Mouse (Mus musculus) testis, adult 2 months (tissue): ENCODE data around the gene Ccdc22. TPM values are rescaled to one million over a fixed set of nuclear protein-coding genes. Genes with fewer than 3 reads are reported as not detected.

ENCODE experiments used
- H3K27ac ChIP-seq: fragments of 200-500 bp; 2 replicates; pipeline ENCODE4 v1.5.1; 2012; ENCODE audit warnings: low read depth, low read length; ENCODE audit not compliant: control insufficient read depth, insufficient read depth
- H3K27me3 ChIP-seq: fragments of 200-500 bp; 2 replicates; pipeline ENCODE4 v1.6.1; 2012; ENCODE audit warnings: mild to moderate bottlenecking, low read length, moderate library complexity; ENCODE audit not compliant: control insufficient read depth, insufficient read depth
- H3K36me3 ChIP-seq: fragments of 200-500 bp; 2 replicates; pipeline ENCODE4 v1.6.1; 2012; ENCODE audit warnings: mild to moderate bottlenecking, low read length; ENCODE audit not compliant: control insufficient read depth, insufficient read depth
- H3K4me1 ChIP-seq: fragments of 200-500 bp; 2 replicates; pipeline ENCODE4 v1.6.1; 2012; ENCODE audit warnings: low read length; ENCODE audit not compliant: control insufficient read depth, insufficient read depth
- H3K4me3 ChIP-seq: fragments of 200-500 bp; 2 replicates; pipeline ENCODE4 v1.5.1; 2012; ENCODE audit warnings: low read depth, mild to moderate bottlenecking, low read length, moderate library complexity, mixed read lengths; ENCODE audit not compliant: control insufficient read depth
- CTCF ChIP-seq: fragments of 200-500 bp; IDR thresholded peaks from 2 replicates; pipeline ENCODE4 v1.5.1; 2012; ENCODE audit warnings: low read depth, mild to moderate bottlenecking, inconsistent platforms, low read length, moderate library complexity; ENCODE audit not compliant: control insufficient read depth, insufficient read depth, insufficient replicate concordance
- POLR2A ChIP-seq: fragments of 200-500 bp; IDR thresholded peaks from 2 replicates; pipeline ENCODE4 v1.6.1; 2012; ENCODE audit warnings: low read depth, mild to moderate bottlenecking, inconsistent platforms, low read length, moderate library complexity; ENCODE audit not compliant: control insufficient read depth
- polyA plus RNA-seq: library from polyadenylated mRNA; depleted of rRNA; stranded (reverse); fragments of >200 nt; gene quantifications from 2 replicates; pipeline ENCODE4 v1.2.3, GENCODE M21; 2012; rRNA removed

Gene Ccdc22
- polyA plus RNA-seq, 1 experiment: 1.4 TPM

GRCm38 (mm10) chrX:7572466-7572865 lies 32.9 kb downstream of the Ccdc22 start:
- Histone ChIP-seq H3K4me1 (peaks cover 4% of the 10 kb centered on the region), H3K27me3 (no peaks in the 10 kb centered on the region), H3K27ac (peak overlapping the region; percentile 44; the same call in 1 of the 2 replicates), H3K4me3 (peak overlapping the region; percentile 82), H3K36me3 (no peaks in the 10 kb centered on the region)
- TF ChIP-seq CTCF (no peak), POLR2A (no peak)

DNA sequence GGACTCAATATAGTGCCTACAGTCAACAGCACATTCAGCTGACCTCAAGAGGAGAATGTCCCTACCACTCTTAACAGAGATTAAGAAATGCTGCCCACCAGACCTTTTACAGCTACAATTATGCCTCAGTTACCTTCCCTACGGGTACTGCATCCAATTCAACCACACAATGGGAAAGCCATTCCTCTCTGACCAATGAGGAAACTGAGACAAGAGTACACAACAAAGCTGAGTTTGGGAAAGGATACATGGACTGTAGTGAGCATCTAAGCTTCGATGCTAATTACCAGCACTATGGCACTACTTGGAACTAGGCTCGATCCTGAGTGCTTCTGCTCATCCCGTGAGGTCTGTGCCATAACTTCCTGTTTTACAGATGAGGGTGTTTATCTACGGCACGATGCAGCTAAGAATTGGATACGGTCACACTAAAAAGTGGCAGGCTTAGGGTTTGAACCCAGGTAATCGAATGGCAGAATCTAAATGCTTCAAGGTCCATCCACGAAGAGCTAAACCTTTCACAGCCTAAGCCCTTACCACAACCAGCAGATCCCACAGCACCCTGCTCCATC lies 33.7 kb downstream of the Ccdc22 start:
- H3K4me1 ChIP-seq: peaks cover 4% of the 10 kb centered on the region
- no peak overlapping the region for H3K4me3 ChIP-seq
- no peaks in the 10 kb centered on the region for H3K27me3 ChIP-seq
- no peaks in the 10 kb centered on the region for H3K36me3 ChIP-seq
- no peak for TF ChIP-seq POLR2A
- TF ChIP-seq CTCF: no peak
- H3K27ac ChIP-seq: no peak overlapping the region

DNA sequence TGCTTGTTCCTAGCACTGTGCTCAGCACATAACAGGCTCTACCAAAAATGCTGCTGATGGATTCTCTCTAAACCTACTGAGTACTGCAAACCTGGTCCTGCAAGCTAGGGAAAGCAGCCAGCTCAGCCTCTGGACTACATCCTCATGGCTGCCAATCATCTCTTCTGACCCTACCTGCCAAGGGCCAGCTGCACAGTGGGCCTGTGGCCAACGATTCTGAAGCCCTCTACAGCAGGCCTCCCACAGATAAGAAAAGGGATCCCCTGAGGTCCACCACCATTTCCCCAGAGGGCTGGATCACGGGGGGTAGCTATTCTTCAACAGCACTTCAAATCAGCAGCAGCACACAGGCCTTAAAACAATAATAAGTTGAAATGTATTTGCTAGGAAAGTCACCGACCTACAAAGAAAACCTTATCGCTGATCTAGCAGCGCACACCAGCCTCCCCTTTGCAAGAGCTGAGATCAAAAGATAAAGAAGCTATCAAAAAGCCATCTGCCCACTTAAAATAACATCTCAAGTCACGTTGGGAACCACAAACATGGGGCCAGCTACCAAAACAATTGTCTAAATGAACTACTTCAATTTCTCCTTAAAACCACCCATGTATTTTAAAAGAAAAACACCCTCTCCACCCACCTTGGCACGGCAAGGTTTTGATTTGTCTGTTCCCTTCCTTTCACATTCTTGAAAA lies 34.7 kb downstream of the Ccdc22 start:
- Histone ChIP-seq H3K27me3 (no peaks in the 10 kb centered on the region), H3K4me1 (peaks cover 4% of the 10 kb centered on the region), H3K4me3 (no peak overlapping the region), H3K27ac (no peak overlapping the region), H3K36me3 (no peaks in the 10 kb centered on the region)
- TF ChIP-seq CTCF (no peak), POLR2A (no peak)

- Histone ChIP-seq H3K27me3 (no peaks in the 10 kb centered on the region), H3K36me3 (no peaks in the 10 kb centered on the region), H3K4me1 (no peaks in the 10 kb centered on the region; the same call in 1 of the 2 replicates), H3K27ac (no peak overlapping the region), H3K4me3 (no peak overlapping the region)
- no peak for TF ChIP-seq CTCF
These were observed 37.8 kb downstream of the Ccdc22 start for GRCm38 (mm10) chrX:7567491-7567890.

DNA sequence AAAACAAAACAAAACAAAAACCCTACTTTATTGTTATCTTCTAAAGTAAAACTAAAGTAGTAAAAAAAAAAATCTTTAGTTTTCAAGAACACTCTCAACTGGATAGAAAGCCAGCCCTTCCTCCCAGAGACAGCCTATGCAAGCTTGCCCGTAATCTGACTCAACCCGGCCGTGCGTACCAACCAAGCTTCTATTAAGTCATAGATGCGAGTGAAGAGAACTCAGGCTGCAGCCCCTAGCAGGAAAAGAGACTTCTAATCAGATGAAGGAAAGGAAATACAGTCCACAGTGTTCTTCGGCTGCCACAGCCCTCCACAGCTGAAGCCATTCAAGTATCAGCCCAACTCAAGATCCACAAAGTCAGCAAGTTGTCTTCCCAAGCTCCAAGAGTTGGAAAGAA lies 39.0 kb downstream of the Ccdc22 start:
- H3K27ac ChIP-seq: no peak overlapping the region
- no peak for TF ChIP-seq POLR2A
- no peak for TF ChIP-seq CTCF
- no peaks in the 10 kb centered on the region; the same call in 1 of the 2 replicates for H3K4me1 ChIP-seq
- H3K4me3 ChIP-seq: no peak overlapping the region
- no peaks in the 10 kb centered on the region for H3K27me3 ChIP-seq
- H3K36me3 ChIP-seq: no peaks in the 10 kb centered on the region

DNA sequence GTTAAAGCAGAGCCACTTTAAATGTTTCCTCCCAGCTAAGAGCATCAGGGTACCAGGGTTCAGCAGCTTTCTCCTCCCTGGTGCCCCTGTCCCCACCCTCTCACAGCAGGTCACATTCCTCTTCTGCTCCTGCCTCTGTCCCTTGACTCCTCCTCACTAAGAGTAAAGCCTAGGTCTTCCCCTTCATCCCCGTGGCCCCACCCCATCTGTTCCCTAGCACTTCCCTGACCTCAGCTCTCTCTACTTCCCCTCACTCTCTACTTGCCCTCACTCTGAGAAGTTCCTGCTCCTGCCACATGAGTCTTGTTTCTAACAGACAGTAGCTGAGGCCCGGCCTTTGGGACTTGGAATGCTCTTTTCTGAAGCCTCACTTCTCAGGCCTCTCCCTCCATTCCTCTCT lies 42.2 kb downstream of the Ccdc22 start:
- no peaks in the 10 kb centered on the region for H3K36me3 ChIP-seq
- no peak overlapping the region for H3K4me3 ChIP-seq

DNA sequence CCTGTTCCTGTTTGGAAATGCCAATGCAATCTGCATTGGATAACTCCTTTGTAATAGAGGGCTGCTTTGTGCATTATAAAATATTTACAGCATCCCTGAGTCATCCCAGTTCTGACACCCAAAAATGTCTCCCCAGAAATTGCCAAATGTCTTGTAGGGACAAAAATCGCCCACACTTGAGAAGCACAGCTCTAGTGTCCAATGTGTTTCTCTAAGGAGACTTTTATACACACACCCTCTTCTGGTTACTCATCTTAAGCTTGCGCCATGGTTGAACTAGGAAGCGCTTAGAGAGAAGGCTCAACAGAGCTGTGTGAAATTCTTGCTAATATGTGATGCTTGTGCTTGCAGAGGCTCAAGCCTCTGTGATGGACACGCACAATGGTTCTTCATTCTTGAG lies 51.8 kb downstream of the Ccdc22 start:
- no peaks in the 10 kb centered on the region for H3K27me3 ChIP-seq
- no peak overlapping the region for H3K4me3 ChIP-seq
- H3K27ac ChIP-seq: no peak overlapping the region
- no peaks in the 10 kb centered on the region for H3K4me1 ChIP-seq
- no peaks in the 10 kb centered on the region for H3K36me3 ChIP-seq
- TF ChIP-seq POLR2A: no peak
- TF ChIP-seq CTCF: no peak

More for the DNA sequence above, 42.2 kb downstream of the Ccdc22 start:
- TF ChIP-seq CTCF (no peak), POLR2A (no peak)
- H3K4me1 ChIP-seq: no peaks in the 10 kb centered on the region
- no peaks in the 10 kb centered on the region for H3K27me3 ChIP-seq
- H3K27ac ChIP-seq: no peak overlapping the region

Other genes with a start within 250 kb of the Ccdc22 start
- gene Usp27x, start 229.7 kb downstream of the Ccdc22 start, polyA plus RNA-seq: 2.0 and 2.6 TPM in 2 replicates
- gene Foxp3, start 31.9 kb downstream of the Ccdc22 start, polyA plus RNA-seq: 0.23 and 0.26 TPM in 2 replicates
- gene Ppp1r3f, start 31.2 kb downstream of the Ccdc22 start, polyA plus RNA-seq: 3.0 and 3.1 TPM in 2 replicates
- gene Cacna1f, start 1.6 kb upstream of the Ccdc22 start, polyA plus RNA-seq: 0.09 and 0.11 TPM in 2 replicates
- 0.28 and 0.33 TPM in 2 replicates for gene Syp, start 33.0 kb upstream of the Ccdc22 start, polyA plus RNA-seq
- gene Prickle3, start 51.7 kb upstream of the Ccdc22 start, polyA plus RNA-seq: 1.1 and 1.5 TPM in 2 replicates
- 6.2 and 12.9 TPM in 2 replicates for gene Plp2, start 65.9 kb upstream of the Ccdc22 start, polyA plus RNA-seq
- gene Magix, start 75.7 kb upstream of the Ccdc22 start, polyA plus RNA-seq: 0.17 and 0.21 TPM in 2 replicates
- 3.8 and 4.0 TPM in 2 replicates for gene Gpkow, start 91.6 kb upstream of the Ccdc22 start, polyA plus RNA-seq
- gene Wdr45, start 108.8 kb upstream of the Ccdc22 start, polyA plus RNA-seq: 8.0 and 9.4 TPM in 2 replicates
- 0.32 and 0.40 TPM in 2 replicates for gene Gm45208, start 116.7 kb upstream of the Ccdc22 start, polyA plus RNA-seq
- gene Praf2, start 122.9 kb upstream of the Ccdc22 start, polyA plus RNA-seq: 1.5 and 2.8 TPM in 2 replicates
- gene Ccdc120, start 145.4 kb upstream of the Ccdc22 start, polyA plus RNA-seq: 1.8 and 3.2 TPM in 2 replicates
- gene Tfe3, start 157.0 kb upstream of the Ccdc22 start, polyA plus RNA-seq: 11.9 and 14.2 TPM in 2 replicates
- gene Gripap1, start 184.2 kb upstream of the Ccdc22 start, polyA plus RNA-seq: 11.3 and 11.9 TPM in 2 replicates
- 0.79 and 1.3 TPM in 2 replicates for gene Kcnd1, start 216.8 kb upstream of the Ccdc22 start, polyA plus RNA-seq
- 7.0 and 8.2 TPM in 2 replicates for gene Otud5, start 235.8 kb upstream of the Ccdc22 start, polyA plus RNA-seq